Mouse (Mus musculus): ENCODE measurements around the gene Ankrd49. TPM values are rescaled to one million over a fixed set of nuclear protein-coding genes. Genes with fewer than 3 reads are reported as not detected.

The Ankrd49 gene
- total RNA-seq (2021), result 10 to 100 TPM; 10.6 to 13.8 TPM
- long read RNA-seq, experiment 1, partial matches to known transcripts, result 0 of 2 reads
- long read RNA-seq, experiment 1, other reads (novel, unspliced or antisense), result 0 of 2 reads
- long read RNA-seq, experiment 2, partial matches to known transcripts, result 1 of 6 reads
- long read RNA-seq, experiment 2, other reads (novel, unspliced or antisense), result 1 of 6 reads

- DNase-seq (ENCODE audit: low spot score in 2 of 2), result peak; percentile 81 to 87
Measured at GRCm38 (mm10) chr9:14784039-14785002, at the start of gene Ankrd49, which contains the start of gene Mre11a. TSS of gene Ankrd49 (minus strand) at chr9:14784856. TSS of gene Mre11a (plus strand) at chr9:14784654.

- DNase-seq (ENCODE audit: low spot score in 2 of 2), result no peak
Measured at GRCm38 (mm10) chr9:14832046-14832445, 47.4 kb upstream of the Ankrd49 start.

- DNase-seq (ENCODE audit: low spot score in 2 of 2), result no peak
Measured at GRCm38 (mm10) chr9:14827875-14828274, 43.2 kb upstream of the Ankrd49 start.

GRCm38 (mm10) chr9:14824840-14825239, 40.2 kb upstream of the Ankrd49 start:
- DNase-seq (ENCODE audit: low spot score in 2 of 2), result no peak

- DNase-seq (ENCODE audit: low spot score in 2 of 2), result no peak
Measured at GRCm38 (mm10) chr9:14821396-14821795, 36.7 kb upstream of the Ankrd49 start.

- no peak for DNase-seq (ENCODE audit: low spot score in 2 of 2)
Measured at GRCm38 (mm10) chr9:14810111-14810510, 25.5 kb upstream of the Ankrd49 start.

GRCm38 (mm10) chr9:14806786-14807185, 22.1 kb upstream of the Ankrd49 start:
- DNase-seq (ENCODE audit: low spot score in 2 of 2), result no peak

- no peak for DNase-seq (ENCODE audit: low spot score in 2 of 2)
Measured at GRCm38 (mm10) chr9:14805714-14806113, 21.1 kb upstream of the Ankrd49 start.

GRCm38 (mm10) chr9:14787356-14787755, 2.7 kb upstream of the Ankrd49 start:
- no peak for DNase-seq (ENCODE audit: low spot score in 2 of 2)

GRCm38 (mm10) chr9:14778341-14778740, 6.3 kb downstream of the Ankrd49 start:
- DNase-seq (ENCODE audit: low spot score in 2 of 2), result no peak

GRCm38 (mm10) chr9:14773813-14774212, 10.8 kb downstream of the Ankrd49 start:
- DNase-seq (ENCODE audit: low spot score in 2 of 2), result no peak

- no peak for DNase-seq (ENCODE audit: low spot score in 2 of 2)
Measured at GRCm38 (mm10) chr9:14772074-14772473, 12.6 kb downstream of the Ankrd49 start.

GRCm38 (mm10) chr9:14770803-14771471, 13.7 kb downstream of the Ankrd49 start, which contains the start of gene 1700012B09Rik:
TSS of gene 1700012B09Rik (minus strand) at chr9:14771030.
- DNase-seq (ENCODE audit: low spot score in 2 of 2), result no peak

GRCm38 (mm10) chr9:14769811-14770210, 14.8 kb downstream of the Ankrd49 start:
- no peak for DNase-seq (ENCODE audit: low spot score in 2 of 2)

GRCm38 (mm10) chr9:14764765-14765164, 19.9 kb downstream of the Ankrd49 start:
- DNase-seq (ENCODE audit: low spot score in 2 of 2), result peak; percentile 48 to 56

GRCm38 (mm10) chr9:14759261-14759660, 25.4 kb downstream of the Ankrd49 start:
- DNase-seq (ENCODE audit: low spot score in 2 of 2), result no peak

- DNase-seq (ENCODE audit: low spot score in 2 of 2), result no peak
Measured at GRCm38 (mm10) chr9:14758590-14758989, 26.1 kb downstream of the Ankrd49 start.

GRCm38 (mm10) chr9:14754469-14754868, 30.2 kb downstream of the Ankrd49 start:
- DNase-seq (ENCODE audit: low spot score in 2 of 2), result no peak

- no peak for DNase-seq (ENCODE audit: low spot score in 2 of 2)
Measured at GRCm38 (mm10) chr9:14753947-14754346, 30.7 kb downstream of the Ankrd49 start.

GRCm38 (mm10) chr9:14752001-14752522, 32.6 kb downstream of the Ankrd49 start, which contains the start of gene Fut4:
TSS of gene Fut4 (minus strand) at chr9:14752393.
- peak; percentile 57 to 63 for DNase-seq (ENCODE audit: low spot score in 2 of 2)

- DNase-seq (ENCODE audit: low spot score in 2 of 2), result peak; percentile 23 to 38
Measured at GRCm38 (mm10) chr9:14751503-14752000, 33.1 kb downstream of the Ankrd49 start.

Measured in adrenal gland, adult 18-20 months (tissue).